Mouse (Mus musculus): ENCODE measurements around the gene Ggta1.
A peak's percentile ranks its signal among the peaks of the same experiment; 100 is the strongest.

GRCm38 (mm10) chr2:35397590-35398173 is 65.3 kb downstream of the Ggta1 start:
- TF ChIP-seq POLR2A (IDR thresholded peaks at IDR 0.05; ENCODE audit: low read depth, low read length) (no peak), CTCF (conservative IDR thresholded peaks at IDR 0.05; ENCODE audit: insufficient read depth, insufficient read length, low read depth, low read length) (peak; percentile 77)
